ENCODE assay signal across 7 mouse cellular contexts in genomic region chr11:100858935-100859578, GRCm38 (mm10). TPM values are rescaled to one million over a fixed set of nuclear protein-coding genes. Genes with fewer than 3 reads are reported as not detected.
DNase-seq lines count a peak whose midpoint lies in the region; ATAC-seq and TF ChIP-seq lines count a peak whose summit lies in the region.

TSS of gene Stat5a (plus strand) at chr11:100859351.

- H3K36me3 ChIP-seq in hindbrain, embryonic 16.5 days (ENCODE audit: control insufficient read depth, insufficient read depth, low read length): no peaks in the 10 kb centered on the region
- no peaks in the 10 kb centered on the region for H3K36me3 ChIP-seq in stomach, embryonic 15.5 days

- ATAC-seq in hindbrain, embryonic 16.5 days: peak; percentile 50; the same call in 1 of the 2 replicates
- no peak for ATAC-seq in megakaryocyte-erythroid progenitor cell, adult 5-6 weeks (replicated peaks; ENCODE audit: low FRiP score, low TSS enrichment, poor library complexity, severe bottlenecking)
- ATAC-seq in stomach, embryonic 15.5 days (ENCODE audit: insufficient read depth, low FRiP score, low read depth): no peak

- TF ChIP-seq CTCF in bone marrow macrophage, adult 2 months (IDR thresholded peaks at IDR 0.05; ENCODE audit: low read depth, low read length): no peak

- TF ChIP-seq POLR2A in bone marrow macrophage, adult 2 months (IDR thresholded peaks at IDR 0.05; ENCODE audit: borderline replicate concordance, low read depth, low read length): no peak

- H3K4me1 ChIP-seq in bone marrow macrophage, adult 2 months (ENCODE audit: control insufficient read depth, insufficient read depth, low read length): peaks cover 15% of the 10 kb centered on the region
- peaks cover 5% of the 10 kb centered on the region for H3K4me1 ChIP-seq in hindbrain, embryonic 16.5 days (ENCODE audit: control insufficient read depth, insufficient read depth, low read depth, low read length)
- H3K4me1 ChIP-seq in stomach, embryonic 15.5 days: peaks cover 9% of the 10 kb centered on the region; the same call in 1 of the 2 replicates

- no peaks in the 10 kb centered on the region for H3K9me3 ChIP-seq in hindbrain, embryonic 16.5 days (ENCODE audit: control insufficient read depth, low read length)
- no peaks in the 10 kb centered on the region for H3K9me3 ChIP-seq in stomach, embryonic 15.5 days

- H3K4me2 ChIP-seq in hindbrain, embryonic 16.5 days (ENCODE audit: low read length): peak within 1 kb of the TSS; percentile 72
- peak within 1 kb of the TSS; percentile 79 for H3K4me2 ChIP-seq in stomach, embryonic 15.5 days

- peaks cover 8% of the 10 kb centered on the region for H3K27me3 ChIP-seq in hindbrain, embryonic 16.5 days (replicated peaks; ENCODE audit: control insufficient read depth, insufficient read depth, low read length)
- no peaks in the 10 kb centered on the region for H3K27me3 ChIP-seq in stomach, embryonic 15.5 days (replicated peaks)

- H3K4me3 ChIP-seq in bone marrow macrophage, adult 2 months (ENCODE audit: insufficient read depth, low read length): peak within 1 kb of the TSS; percentile 67
- peak within 1 kb of the TSS; percentile 50 for H3K4me3 ChIP-seq in hindbrain, embryonic 16.5 days (ENCODE audit: low read length)
- H3K4me3 ChIP-seq in stomach, embryonic 15.5 days (replicated peaks): peak within 1 kb of the TSS; percentile 55

- WGBS in hindbrain, embryonic 16.5 days: 44% methylated on average over 9 of the region's 9 CpGs
- 64% methylated on average over 9 of the region's 9 CpGs for WGBS in stomach, embryonic 15.5 days

- peak within 1 kb of the TSS; percentile 59 for H3K9ac ChIP-seq in hindbrain, embryonic 16.5 days (ENCODE audit: low read depth, low read length)
- H3K9ac ChIP-seq in stomach, embryonic 15.5 days: no peak within 1 kb of the TSS

- DNase-seq in NIH3T3 (ENCODE audit: low read depth): peak; percentile 60
- peak; percentile 86 for DNase-seq in gastrocnemius, postnatal 14 days
- DNase-seq in left cerebral cortex, postnatal 25 days (ENCODE audit: low spot score in 2 of 2): peak; percentile 19 to 51

- intact Hi-C loops in gastrocnemius, postnatal 14 days (cut with DNase I; ENCODE audit: low total_unique reads): no loop called here
- intact Hi-C loops in left cerebral cortex, postnatal 25 days (cut with DNase I): no loop called here

- peak within 1 kb of the TSS; percentile 32; the same call in 1 of the 2 replicates for H3K27ac ChIP-seq in bone marrow macrophage, adult 2 months (ENCODE audit: insufficient read depth, low read depth, low read length)
- H3K27ac ChIP-seq in hindbrain, embryonic 16.5 days (ENCODE audit: low read depth, low read length): no peak within 1 kb of the TSS
- H3K27ac ChIP-seq in stomach, embryonic 15.5 days: peak within 1 kb of the TSS; percentile 23; the same call in 1 of the 2 replicates

RNA-seq across cellular contexts. Expression of gene Stat5a, which starts in this region (rescaled TPM):
- polyA plus RNA-seq in bone marrow macrophage, adult 2 months (2012; ENCODE audit: insufficient read depth, insufficient read length, missing spikeins): 16.3 and 20.7 TPM in 2 replicates
- 10 to 100 TPM; 17.9 to 21.5 TPM for total RNA-seq in gastrocnemius, postnatal 14 days (2021)
- 1.8 and 2.4 TPM in 2 replicates for polyA plus RNA-seq in hindbrain, embryonic 16.5 days (2015; fragmentation: Nextera tagmentation; extraction: Ambion mirVana)
- 1 to 10 TPM; 2.1 to 2.2 TPM for total RNA-seq in left cerebral cortex, postnatal 25 days (2021)
- total RNA-seq in megakaryocyte-erythroid progenitor cell, adult 5-6 weeks (2014; fragmentation: Nextera tagmentation): 81.1 and 116 TPM in 2 replicates
- total RNA-seq in megakaryocyte-erythroid progenitor cell, adult 5-6 weeks (2017): 55.9 and 62.7 TPM in 2 replicates
- 8.5 and 9.5 TPM in 2 replicates for polyA plus RNA-seq in stomach, embryonic 15.5 days (2015; fragmentation: Nextera tagmentation; extraction: Ambion mirVana)

Comparison
In these comparisons a context has a peak if more than half of its experiments do, and no peak if none do; other contexts are left out.
1. RNA of gene Stat5a (total RNA-seq): 55.9 to 116 TPM in megakaryocyte-erythroid progenitor cell, adult 5-6 weeks and 17.9 to 21.5 TPM in gastrocnemius, postnatal 14 days; 2.1 to 2.2 TPM in left cerebral cortex, postnatal 25 days; every median in the first group is over 4 times any median in the second.
2. DNase-seq: peak in every context shown above with its lines; median percentile 86 in gastrocnemius, postnatal 14 days; 60 in NIH3T3; 35 in left cerebral cortex, postnatal 25 days.
3. Peak in every context shown above with its lines, with median percentiles within 50 percentile points of each other: H3K4me3 ChIP-seq.